Mouse (Mus musculus) midbrain, embryonic 13.5 days (tissue): Measurements from ENCODE around the gene Prkg1. TPM values are rescaled to one million over a fixed set of nuclear protein-coding genes. Genes with fewer than 3 reads are reported as not detected.

Experiments used
- ATAC-seq: fragments of 200-750 bp; cut with Nextera tagmentation; 2 replicates; pipeline ENCODE4 v1.8.0; 2017; ENCODE audit warnings: mild to moderate bottlenecking, moderate TSS enrichment, moderate library complexity
- H3K27ac ChIP-seq: fragments of 300-500 bp; sonication (generic); 2 replicates; pipeline ENCODE4 v1.5.1; 2015; ENCODE audit warnings: inconsistent platforms, mild to moderate bottlenecking, moderate library complexity
- H3K27me3 ChIP-seq: fragments of 300-500 bp; sonication (generic); 2 replicates; pipeline ENCODE4 v1.6.1; 2015; ENCODE audit warnings: mild to moderate bottlenecking, inconsistent platforms
- H3K36me3 ChIP-seq: fragments of 300-500 bp; sonication (generic); 2 replicates; pipeline ENCODE4 v1.6.1; 2015; ENCODE audit warnings: mild to moderate bottlenecking, inconsistent platforms
- H3K4me1 ChIP-seq: fragments of 300-500 bp; sonication (generic); replicated peaks from 2 replicates; pipeline ENCODE4 v1.6.1; 2015; ENCODE audit warnings: inconsistent platforms
- H3K4me2 ChIP-seq: fragments of 300-500 bp; sonication (generic); replicated peaks from 2 replicates; pipeline ENCODE4 v1.6.1; 2015; ENCODE audit warnings: moderate library complexity, mild to moderate bottlenecking, inconsistent platforms
- H3K4me3 ChIP-seq: fragments of 300-500 bp; sonication (generic); replicated peaks from 2 replicates; pipeline ENCODE4 v1.5.1; 2015; ENCODE audit warnings: mild to moderate bottlenecking, inconsistent platforms
- H3K9ac ChIP-seq: fragments of 300-500 bp; sonication (generic); replicated peaks from 2 replicates; pipeline ENCODE4 v1.6.1; 2015; ENCODE audit warnings: mild to moderate bottlenecking, inconsistent platforms
- H3K9me3 ChIP-seq: fragments of 300-500 bp; sonication (generic); 2 replicates; pipeline ENCODE4 v1.6.1; 2016; ENCODE audit warnings: mild to moderate bottlenecking, inconsistent platforms
- WGBS: fragments of 180-500 bp; shearing (Covaris S2); methylation state at CpG from one replicate; pipeline ENCODE4 v1.1.7; 2015; 5-methylcytosine and 5-hydroxymethylcytosine counted together
- polyA plus RNA-seq: library from polyadenylated mRNA; unstranded; fragments of >200 nt; fragmentation: Nextera tagmentation; extraction: Ambion mirVana; gene quantifications from 2 replicates; pipeline ENCODE4 v1.2.1, GENCODE M21; 2015

Prkg1 gene
- polyA plus RNA-seq, 1 experiment from 2014 or later = 3.7 TPM

DNA sequence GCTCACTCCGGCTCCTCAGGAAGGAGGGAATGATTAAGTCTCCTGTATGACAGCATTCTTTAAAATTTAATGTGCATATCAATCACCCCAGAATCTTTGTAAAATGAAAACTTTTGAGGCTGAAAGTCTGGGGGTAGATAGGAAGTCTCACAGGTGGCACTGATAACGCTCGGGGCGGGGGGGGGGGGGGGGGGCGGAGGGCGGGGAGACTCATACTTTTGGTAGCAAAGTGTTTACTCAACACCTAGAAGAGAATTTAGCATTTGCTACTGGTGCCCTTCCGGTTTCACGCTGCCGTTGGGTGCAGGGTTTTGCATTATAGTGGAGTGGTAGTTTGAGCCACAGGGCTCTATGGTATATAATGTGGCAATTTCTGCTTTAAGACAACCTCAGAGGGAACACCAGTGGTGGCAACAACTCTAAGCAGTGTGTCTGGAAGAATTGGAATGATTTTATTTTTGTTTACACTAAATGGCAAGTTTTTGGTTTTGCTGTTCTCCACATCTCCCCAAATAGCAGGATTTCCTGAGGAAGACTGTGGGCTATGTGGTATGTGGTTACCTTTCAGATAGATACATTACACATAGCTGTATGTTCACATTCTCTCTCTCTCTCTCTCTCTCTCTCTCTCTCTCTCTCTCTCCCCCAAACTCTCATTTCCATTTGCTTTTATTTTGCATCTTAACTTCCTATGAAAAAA lies 427.5 kb downstream of the Prkg1 start:
- Histone ChIP-seq H3K4me3 (no peak overlapping the region), H3K27me3 (no peaks in the 10 kb centered on the region), H3K27ac (no peak overlapping the region), H3K9me3 (no peaks in the 10 kb centered on the region), H3K4me2 (no peak overlapping the region), H3K9ac (no peak overlapping the region), H3K36me3 (no peaks in the 10 kb centered on the region), H3K4me1 (no peaks in the 10 kb centered on the region)
- no peak for ATAC-seq
- WGBS = 92% methylated on average over 8 of the region's 9 CpGs

- Histone ChIP-seq H3K9ac (no peak overlapping the region), H3K9me3 (no peaks in the 10 kb centered on the region), H3K36me3 (no peaks in the 10 kb centered on the region), H3K27ac (no peak overlapping the region), H3K27me3 (no peaks in the 10 kb centered on the region), H3K4me1 (no peaks in the 10 kb centered on the region), H3K4me3 (no peak overlapping the region), H3K4me2 (no peak overlapping the region)
- no peak for ATAC-seq
- WGBS = 65% methylated on average over 3 of the region's 3 CpGs
These were observed 428.5 kb downstream of the Prkg1 start for GRCm38 (mm10) chr19:31336381-31336780.

DNA sequence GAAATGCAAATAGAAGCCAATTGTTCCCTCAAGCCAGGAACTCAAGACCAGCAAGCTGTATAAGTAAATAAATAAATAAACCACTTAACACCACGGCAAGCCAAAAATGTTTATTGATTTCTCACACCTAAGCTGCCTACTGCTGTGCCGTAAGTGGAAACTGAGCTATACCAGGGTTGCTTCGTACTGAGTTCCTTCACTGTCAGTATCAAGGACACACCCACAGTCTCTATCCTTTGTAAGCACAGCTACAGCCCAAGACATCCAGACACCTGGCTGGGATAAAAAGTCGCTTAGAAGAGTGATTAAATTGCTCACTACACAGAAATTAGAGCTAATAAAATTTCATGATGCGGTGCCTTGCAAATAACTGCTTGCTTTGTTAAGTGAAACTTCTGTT lies 434.9 kb downstream of the Prkg1 start:
- Histone ChIP-seq H3K4me3 (no peak overlapping the region), H3K27me3 (no peaks in the 10 kb centered on the region)
- WGBS = 74% methylated on average over 5 of the region's 5 CpGs

DNA sequence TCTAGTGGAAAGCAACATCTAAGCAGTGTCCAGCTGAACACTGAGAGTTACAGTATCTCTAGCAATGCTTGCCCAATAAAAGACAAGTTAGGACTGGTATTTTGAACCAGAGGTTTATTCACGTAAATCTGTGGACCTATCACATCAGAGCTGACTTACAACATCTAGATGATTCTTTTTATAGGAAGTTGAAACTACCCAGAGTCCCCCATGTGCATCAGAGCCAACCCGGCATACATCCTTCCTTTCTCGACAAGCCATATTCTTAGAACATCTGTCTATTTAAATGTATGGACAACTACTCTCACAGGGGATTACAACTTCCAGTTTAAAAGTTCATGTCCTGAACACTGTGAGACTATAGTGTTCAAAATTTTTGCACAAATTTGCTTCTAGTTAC lies 460.1 kb downstream of the Prkg1 start:
- 90% methylated on average over 3 of the region's 3 CpGs for WGBS
- no peak for ATAC-seq

More for the DNA sequence above, 434.9 kb downstream of the Prkg1 start:
- Histone ChIP-seq H3K36me3 (no peaks in the 10 kb centered on the region), H3K27ac (no peak overlapping the region), H3K4me2 (no peak overlapping the region), H3K9me3 (no peaks in the 10 kb centered on the region), H3K9ac (no peak overlapping the region), H3K4me1 (no peaks in the 10 kb centered on the region)
- no peak for ATAC-seq

DNA sequence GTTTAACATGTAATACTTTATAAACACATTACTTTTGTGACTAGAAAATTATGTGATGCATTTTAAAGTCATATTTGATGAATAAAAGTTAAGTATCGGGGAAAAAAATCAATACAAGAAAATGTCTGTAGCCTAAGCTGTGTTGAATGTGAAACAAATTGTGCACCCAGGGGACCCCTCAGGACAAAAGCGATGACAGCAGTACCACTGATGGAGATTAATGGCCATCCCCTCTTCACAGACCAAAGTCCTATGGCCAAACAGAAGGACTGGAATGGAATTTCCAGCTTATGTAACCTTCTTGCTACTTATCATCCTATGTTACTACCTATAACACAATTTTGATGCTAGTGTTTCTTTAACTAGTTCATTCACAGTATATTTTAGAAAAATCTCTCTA lies 473.6 kb downstream of the Prkg1 start:
- H3K27me3 ChIP-seq = no peaks in the 10 kb centered on the region
- no peak overlapping the region for H3K4me3 ChIP-seq
- 73% methylated on average over 2 of the region's 2 CpGs for WGBS
- no peaks in the 10 kb centered on the region for H3K4me1 ChIP-seq
- ATAC-seq = no peak
- H3K4me2 ChIP-seq = no peak overlapping the region
- H3K36me3 ChIP-seq = no peaks in the 10 kb centered on the region
- no peak overlapping the region for H3K9ac ChIP-seq
- no peak overlapping the region for H3K27ac ChIP-seq
- no peaks in the 10 kb centered on the region for H3K9me3 ChIP-seq

More for the DNA sequence above, 460.1 kb downstream of the Prkg1 start:
- Histone ChIP-seq H3K4me3 (no peak overlapping the region), H3K27me3 (no peaks in the 10 kb centered on the region), H3K4me1 (no peaks in the 10 kb centered on the region), H3K9ac (no peak overlapping the region), H3K9me3 (no peaks in the 10 kb centered on the region), H3K4me2 (no peak overlapping the region), H3K36me3 (no peaks in the 10 kb centered on the region), H3K27ac (no peak overlapping the region)

GRCm38 (mm10) chr19:31284581-31284980 lies 480.3 kb downstream of the Prkg1 start:
- Histone ChIP-seq H3K9ac (no peak overlapping the region), H3K4me1 (0 out of 2 replicates have a peak, but pooled peaks cover 7% of the 10 kb centered on the region), H3K36me3 (no peaks in the 10 kb centered on the region), H3K27me3 (no peaks in the 10 kb centered on the region), H3K4me3 (no peak overlapping the region), H3K4me2 (no peak overlapping the region), H3K27ac (no peak overlapping the region), H3K9me3 (no peaks in the 10 kb centered on the region)
- 46% methylated on average over 3 of the region's 3 CpGs for WGBS
- ATAC-seq = no peak

- Histone ChIP-seq H3K36me3 (no peaks in the 10 kb centered on the region), H3K9me3 (no peaks in the 10 kb centered on the region), H3K27ac (no peak overlapping the region), H3K4me1 (0 out of 2 replicates have a peak, but pooled peaks cover 7% of the 10 kb centered on the region), H3K27me3 (no peaks in the 10 kb centered on the region), H3K9ac (no peak overlapping the region), H3K4me2 (no peak overlapping the region), H3K4me3 (no peak overlapping the region)
- 88% methylated on average over 7 of the region's 7 CpGs for WGBS
- ATAC-seq = no peak
These were observed 480.7 kb downstream of the Prkg1 start for GRCm38 (mm10) chr19:31284126-31284525.

- Histone ChIP-seq H3K36me3 (no peaks in the 10 kb centered on the region), H3K9ac (no peak overlapping the region), H3K4me3 (no peak overlapping the region), H3K9me3 (no peaks in the 10 kb centered on the region), H3K4me2 (no peak overlapping the region), H3K4me1 (0 out of 2 replicates have a peak, but pooled peaks cover 7% of the 10 kb centered on the region), H3K27me3 (no peaks in the 10 kb centered on the region), H3K27ac (no peak overlapping the region)
- 58% methylated on average over 2 of the region's 2 CpGs for WGBS
- no peak for ATAC-seq
These were observed 481.2 kb downstream of the Prkg1 start for GRCm38 (mm10) chr19:31283617-31284016.

GRCm38 (mm10) chr19:31279797-31280486 lies 484.9 kb downstream of the Prkg1 start:
- no peak for ATAC-seq
- no peak overlapping the region; the same call in 1 of the 2 replicates for H3K27ac ChIP-seq

GRCm38 (mm10) chr19:31262438-31262837 lies 502.4 kb downstream of the Prkg1 start:
- Histone ChIP-seq H3K4me2 (no peak overlapping the region), H3K27ac (no peak overlapping the region), H3K9ac (no peak overlapping the region), H3K4me3 (no peak overlapping the region), H3K36me3 (no peaks in the 10 kb centered on the region), H3K4me1 (no peaks in the 10 kb centered on the region), H3K27me3 (no peaks in the 10 kb centered on the region), H3K9me3 (no peaks in the 10 kb centered on the region)
- WGBS = 43% methylated on average over 1 of the region's 1 CpGs
- ATAC-seq = no peak

More at GRCm38 (mm10) chr19:31279797-31280486, 484.9 kb downstream of the Prkg1 start:
- Histone ChIP-seq H3K9me3 (no peaks in the 10 kb centered on the region), H3K36me3 (no peaks in the 10 kb centered on the region), H3K9ac (no peak overlapping the region), H3K4me3 (no peak overlapping the region), H3K27me3 (no peaks in the 10 kb centered on the region), H3K4me2 (no peak overlapping the region), H3K4me1 (0 out of 2 replicates have a peak, but pooled peaks cover 7% of the 10 kb centered on the region)
- WGBS = 80% methylated on average over 7 of the region's 7 CpGs

DNA sequence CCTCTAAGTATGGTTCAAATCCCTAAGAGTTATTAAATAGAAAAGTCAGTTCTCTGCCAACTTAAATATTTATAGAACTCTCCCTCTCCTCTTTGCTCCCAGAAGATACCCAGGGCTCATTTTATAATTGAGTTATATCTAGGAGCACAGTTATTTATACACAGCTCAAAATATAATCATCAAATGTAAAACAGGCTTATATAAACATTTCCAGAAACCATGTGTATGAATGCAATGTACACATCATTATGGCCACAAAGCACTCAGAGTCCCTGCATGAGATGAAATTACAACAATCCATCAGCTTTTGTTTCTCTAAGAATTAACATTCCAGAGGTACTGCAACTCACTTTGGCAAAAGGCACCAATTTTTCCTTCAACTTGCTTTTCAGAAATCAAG lies 504.3 kb downstream of the Prkg1 start:
- ATAC-seq = no peak
- Histone ChIP-seq H3K4me1 (no peaks in the 10 kb centered on the region), H3K27me3 (no peaks in the 10 kb centered on the region)

GRCm38 (mm10) chr19:31255780-31256179 lies 509.1 kb downstream of the Prkg1 start:
- Histone ChIP-seq H3K4me3 (no peak overlapping the region), H3K4me1 (no peaks in the 10 kb centered on the region), H3K36me3 (no peaks in the 10 kb centered on the region), H3K4me2 (no peak overlapping the region), H3K9me3 (no peaks in the 10 kb centered on the region), H3K27ac (no peak overlapping the region), H3K9ac (no peak overlapping the region), H3K27me3 (no peaks in the 10 kb centered on the region)
- ATAC-seq = no peak
- 91% methylated on average over 2 of the region's 2 CpGs for WGBS

More for the DNA sequence above, 504.3 kb downstream of the Prkg1 start:
- H3K4me3 ChIP-seq = no peak overlapping the region
- H3K27ac ChIP-seq = no peak overlapping the region
- H3K36me3 ChIP-seq = no peaks in the 10 kb centered on the region
- H3K9ac ChIP-seq = no peak overlapping the region
- H3K4me2 ChIP-seq = no peak overlapping the region
- no peaks in the 10 kb centered on the region for H3K9me3 ChIP-seq
